Mouse (Mus musculus): ENCODE measurements at regions not wholly inside any gene's neighbourhood (a gene's known extent, or its start where the extent isn't known, plus 50 kb on each side); places are given as distances from the start of the nearest gene placed in this dataset.

DNA sequence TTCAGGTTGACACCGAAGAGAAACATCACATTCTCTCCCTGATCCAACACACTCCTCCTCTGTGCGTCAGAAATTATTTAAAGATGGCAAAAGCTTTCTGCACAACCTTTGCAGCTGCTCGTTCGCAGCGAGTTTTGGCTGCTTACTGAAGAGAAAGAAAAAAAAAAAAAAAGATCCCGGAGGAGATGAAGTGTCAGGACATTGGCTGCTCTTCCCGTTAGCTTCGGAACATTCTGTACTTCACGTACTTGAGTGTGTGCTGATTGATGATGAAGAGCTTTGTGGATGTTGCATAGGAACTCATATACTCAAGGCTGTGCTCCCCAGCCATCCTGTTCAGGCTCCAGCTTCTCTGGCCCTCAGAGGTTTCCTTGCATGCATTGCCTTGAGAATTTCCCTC, 162.5 kb upstream of the Peli2 start:
- TF ChIP-seq POLR2A (IDR thresholded peaks at IDR 0.05; ENCODE audit: insufficient read length, low read depth) (no peak), TCF12 (IDR thresholded peaks at IDR 0.05; ENCODE audit: insufficient read depth, poor library complexity, severe bottlenecking) (no peak), CEBPB (IDR thresholded peaks at IDR 0.05; ENCODE audit: insufficient read depth, poor library complexity, severe bottlenecking) (no peak), REST (IDR thresholded peaks at IDR 0.05; ENCODE audit: insufficient read depth, insufficient read length) (no peak)

Measured in myocyte (in vitro differentiated cells).